Mouse (Mus musculus) brain, embryonic 14.5 days (tissue): ENCODE results near the gene Tnfsf12. TPM values are rescaled to one million over a fixed set of nuclear protein-coding genes. Genes with fewer than 3 reads are reported as not detected.
"Not testable (repeated sequence)": the region's sequence is repeated elsewhere in the genome, so short reads cannot be mapped to it uniquely, and the experiment has no call there.

Experiments used
- DNase-seq: peaks from one replicate; pipeline ENCODE4 v3.0.0-alpha.2; 2011; ENCODE audit warnings: low read depth
- CTCF ChIP-seq: fragments of 200-500 bp; IDR thresholded peaks from 2 replicates; pipeline ENCODE4 v1.5.1; 2012; ENCODE audit warnings: inconsistent platforms, mild to moderate bottlenecking, moderate library complexity, borderline replicate concordance; ENCODE audit not compliant: insufficient read depth, insufficient read length; ENCODE audit errors: extremely low read depth
- POLR2A ChIP-seq: fragments of 200-500 bp; IDR thresholded peaks from 2 replicates; pipeline ENCODE4 v1.6.1; 2012; ENCODE audit warnings: mild to moderate bottlenecking, inconsistent platforms, borderline replicate concordance; ENCODE audit not compliant: poor library complexity, insufficient read depth, insufficient read length, severe bottlenecking; ENCODE audit errors: extremely low read depth
- polyA plus RNA-seq: library from polyadenylated mRNA; depleted of rRNA; stranded (reverse); fragments of >200 nt; gene quantifications from 2 replicates; pipeline ENCODE4 v1.2.3, GENCODE M21; 2012

The Tnfsf12 gene
- polyA plus RNA-seq, 1 experiment, result 6.0 TPM

DNA sequence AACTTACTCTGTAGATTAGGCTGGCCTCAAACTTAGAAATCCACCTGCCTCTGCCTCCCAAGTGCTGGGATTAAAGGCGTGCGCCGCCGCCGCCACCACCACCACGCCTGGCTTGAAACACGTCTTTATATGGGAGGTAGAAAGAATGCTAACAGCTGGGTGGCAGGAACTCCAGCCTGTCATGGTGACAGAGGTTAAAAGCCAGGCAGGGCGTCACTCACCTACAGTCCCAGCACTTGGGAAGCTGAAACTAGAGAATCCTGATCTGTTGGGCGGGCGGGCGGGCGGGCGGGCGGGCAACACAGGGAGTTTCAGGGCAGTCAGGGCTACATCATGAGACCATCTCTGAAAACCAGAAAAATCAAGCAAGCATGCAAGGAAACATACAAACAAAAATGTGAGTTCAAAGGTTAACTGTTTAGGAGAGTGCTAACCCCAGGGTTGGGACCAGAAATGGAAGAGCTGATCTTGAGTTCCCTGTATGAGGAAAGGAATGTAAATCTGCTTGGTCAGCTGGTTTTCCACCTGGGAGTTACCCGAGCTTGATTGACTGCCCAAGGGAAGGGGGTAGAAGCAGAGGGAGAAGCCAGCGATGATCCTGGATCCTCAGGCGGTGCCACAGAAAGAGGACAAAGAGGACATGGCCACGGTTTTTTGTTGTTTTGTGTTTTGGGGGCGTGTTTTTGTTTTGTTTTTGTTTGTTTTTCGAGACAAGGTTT, 17.5 kb upstream of the Tnfsf12 start:
- no peak for DNase-seq
- TF ChIP-seq POLR2A (no peak), CTCF (no peak)

DNA sequence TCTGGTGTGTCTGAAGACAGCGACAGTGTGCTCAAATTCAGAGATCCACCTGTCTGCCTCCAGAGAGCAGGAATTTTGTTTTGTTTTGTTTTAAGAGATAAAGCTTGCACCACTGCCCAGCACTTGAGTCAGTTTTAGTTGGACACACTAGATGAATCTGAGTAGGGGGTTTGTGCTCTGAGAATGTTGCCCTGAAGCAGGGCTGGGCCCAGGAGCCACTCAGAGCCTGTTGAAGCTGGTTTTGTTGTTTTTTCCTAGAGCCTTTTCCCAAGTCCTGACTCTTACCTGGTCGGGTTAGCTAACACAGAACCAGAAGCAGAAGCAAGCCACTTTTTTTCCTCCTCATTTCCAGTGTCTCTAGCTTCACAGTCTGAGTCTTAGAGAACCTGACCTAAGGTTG, 15.4 kb upstream of the Tnfsf12 start:
- TF ChIP-seq CTCF, result no peak
- no peak for TF ChIP-seq POLR2A
- DNase-seq, result no peak

DNA sequence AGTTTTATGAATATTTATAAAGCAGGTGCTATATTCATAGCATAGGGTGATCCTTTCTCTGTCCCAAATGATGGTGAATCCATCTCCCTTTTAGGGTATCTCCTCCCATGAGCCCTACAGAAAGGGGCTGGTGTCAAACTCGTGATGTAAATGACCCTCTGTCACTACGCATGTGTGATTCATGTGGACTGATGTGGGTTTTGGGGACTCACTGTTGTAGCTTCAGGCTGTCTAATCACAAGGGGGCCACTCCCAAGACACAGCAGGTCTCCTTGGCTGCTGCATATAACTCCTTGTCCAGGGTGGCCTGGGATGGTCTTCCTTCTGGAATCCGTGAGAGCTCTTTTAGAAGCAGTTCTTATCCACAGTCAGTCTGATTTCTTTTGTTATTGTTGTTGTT, 14.8 kb upstream of the Tnfsf12 start:
- TF ChIP-seq CTCF (no peak), POLR2A (no peak)

DNA sequence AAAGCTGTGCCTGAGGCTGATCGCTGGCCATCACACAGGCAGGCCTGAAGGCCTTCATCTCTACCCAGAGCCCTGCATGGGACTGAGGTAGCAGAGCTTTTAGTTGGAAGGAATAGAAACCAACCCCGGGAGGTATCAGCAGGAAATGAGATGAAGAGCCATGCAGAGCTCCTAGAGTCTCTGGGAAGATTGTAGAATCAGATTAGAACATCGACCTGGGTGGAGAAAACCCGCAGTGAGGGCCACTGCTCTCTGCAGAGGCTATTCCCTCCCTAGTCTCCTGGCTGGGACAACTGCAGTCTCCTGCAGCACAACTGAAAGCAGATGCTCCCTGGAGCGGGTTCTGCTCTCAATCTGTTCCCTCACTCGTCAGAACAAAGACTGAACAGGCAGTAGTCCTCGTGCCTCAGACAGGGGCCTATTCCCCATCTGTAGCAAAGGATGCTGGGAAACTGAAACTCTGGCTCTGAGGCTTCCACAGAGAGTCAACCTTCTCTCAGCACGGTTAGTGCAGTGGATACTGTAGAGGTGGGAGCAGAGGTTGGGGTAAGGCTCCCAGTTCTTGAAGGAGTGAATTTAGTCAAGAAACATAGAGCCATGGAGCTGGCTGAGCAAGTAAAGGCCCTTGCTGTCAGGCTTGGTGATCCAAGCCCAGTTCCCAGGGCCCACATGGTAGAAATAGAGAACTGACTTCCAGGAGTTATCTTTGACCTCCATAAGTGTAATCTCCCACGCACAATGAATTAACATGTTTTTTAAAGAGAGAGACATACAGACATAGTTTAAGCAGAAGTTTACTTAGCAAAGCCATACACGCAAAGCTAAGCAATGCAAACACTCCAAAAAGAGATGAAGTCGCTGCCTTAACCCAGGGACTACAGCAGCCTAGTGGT, 14.2 kb upstream of the Tnfsf12 start:
- DNase-seq, result peak; percentile 35

More for the DNA sequence above, 14.8 kb upstream of the Tnfsf12 start:
- DNase-seq, result no peak

DNA sequence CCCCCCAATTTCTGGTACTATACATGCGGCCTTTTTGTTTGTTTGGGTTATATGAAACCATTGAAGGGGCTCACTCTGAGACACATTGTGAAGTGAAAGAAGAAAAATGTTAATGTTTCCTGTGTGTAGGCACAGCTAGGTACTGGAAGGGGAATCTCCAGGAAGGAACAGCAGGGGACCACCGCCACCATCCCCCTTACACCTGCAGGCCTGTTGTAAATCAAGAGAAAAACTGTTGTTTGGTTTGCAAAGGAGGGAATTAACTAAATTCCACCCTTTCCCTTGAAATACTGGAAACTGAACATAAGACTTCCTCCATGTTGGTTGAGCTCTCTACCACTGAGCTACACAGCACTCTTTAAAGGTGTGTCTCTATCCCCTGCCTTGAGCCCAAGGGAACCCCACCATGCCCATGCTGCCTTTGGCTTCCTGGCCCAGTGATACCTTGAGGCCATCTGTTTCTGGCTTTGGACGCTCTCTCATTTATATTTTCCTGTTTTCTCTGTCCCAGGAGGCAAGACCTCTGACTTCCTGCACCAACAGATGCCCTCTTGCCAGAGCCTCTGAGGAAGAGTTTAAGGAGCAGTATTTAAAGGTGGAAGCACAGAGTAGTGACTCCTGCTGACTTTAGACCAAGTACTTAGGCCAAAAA, 13.1 kb upstream of the Tnfsf12 start:
- TF ChIP-seq POLR2A, result no peak
- TF ChIP-seq CTCF, result no peak
- no peak for DNase-seq

More for the DNA sequence above, 14.2 kb upstream of the Tnfsf12 start:
- TF ChIP-seq CTCF (no peak), POLR2A (no peak)

DNA sequence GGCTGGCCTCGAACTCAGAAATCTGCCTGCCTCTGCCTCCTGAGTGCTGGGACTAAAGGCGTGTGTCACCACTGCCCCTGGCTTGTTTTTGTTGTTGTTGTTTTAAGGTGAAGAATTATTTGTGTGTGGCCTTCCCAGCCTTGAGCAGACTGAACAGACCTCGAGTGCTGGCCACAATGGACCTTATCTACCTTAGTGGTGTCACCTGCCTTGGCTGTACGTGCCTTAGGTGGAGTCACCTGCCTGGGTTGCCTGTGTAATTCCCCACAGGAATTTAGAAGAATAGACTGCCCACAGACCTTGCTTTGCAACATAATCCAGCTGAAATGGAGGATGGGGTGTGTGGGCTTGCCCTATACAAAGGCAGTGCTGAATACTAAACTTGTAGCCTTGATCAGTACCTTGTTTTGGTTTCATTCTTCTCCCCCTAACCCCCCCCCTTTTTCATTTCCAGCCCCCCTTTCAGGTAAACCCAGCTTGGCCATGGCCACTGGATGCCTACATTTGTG, 12.3 kb upstream of the Tnfsf12 start:
- TF ChIP-seq POLR2A, result no peak
- DNase-seq, result no peak

DNA sequence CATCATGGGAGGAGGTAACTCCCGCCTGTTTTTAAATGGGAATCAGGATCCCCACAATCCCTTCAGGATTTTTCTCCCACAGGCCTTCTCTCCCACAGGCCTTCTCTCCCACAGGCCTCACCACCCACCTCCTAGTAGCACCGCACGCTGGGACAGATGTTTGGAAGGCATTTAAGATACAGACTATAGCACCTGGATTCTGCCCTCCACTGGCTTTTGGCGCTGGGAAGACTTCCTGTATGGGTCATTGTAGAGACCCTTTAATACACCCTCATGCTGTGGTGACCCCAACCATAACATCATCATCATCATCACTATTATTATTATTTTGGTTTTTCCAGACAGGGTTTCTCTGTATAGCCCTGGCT, 11.8 kb upstream of the Tnfsf12 start:
- no peak for DNase-seq
- TF ChIP-seq CTCF (no peak), POLR2A (no peak)

DNA sequence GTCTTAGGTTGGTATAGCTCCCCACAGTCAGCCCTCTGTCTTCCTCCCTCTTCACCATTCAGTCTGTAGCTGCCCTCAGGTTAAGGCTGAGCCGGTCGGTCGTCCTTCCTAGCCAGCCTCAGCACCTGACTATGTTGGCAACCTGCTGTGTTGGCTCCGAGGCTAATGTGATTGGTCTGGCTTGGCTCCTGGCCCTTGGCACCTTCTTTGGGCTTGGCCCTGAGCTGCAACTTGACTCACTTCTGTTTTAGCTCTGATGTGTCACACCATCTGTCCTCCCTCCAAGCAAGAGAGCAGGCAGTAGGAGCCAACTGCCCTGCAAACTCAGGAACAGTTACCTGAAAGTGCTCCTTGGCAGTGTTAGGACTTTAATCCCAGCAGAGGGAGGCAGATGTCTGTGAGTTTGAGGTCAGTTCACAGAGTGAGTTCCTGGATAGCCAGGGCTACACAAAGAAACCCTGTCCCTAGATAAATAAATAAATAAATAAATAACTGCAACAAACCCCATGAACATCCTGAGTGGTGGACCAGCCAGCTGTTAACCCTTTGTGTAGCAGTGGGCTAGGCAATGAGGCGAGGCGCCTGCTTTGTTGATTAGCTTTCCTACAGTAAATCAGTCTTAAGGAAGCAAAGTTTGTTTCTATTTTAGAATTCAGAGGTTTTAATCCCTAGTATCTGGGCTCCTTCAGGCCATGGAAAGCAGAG, 11.3 kb upstream of the Tnfsf12 start:
- DNase-seq, result peak; percentile 62
- TF ChIP-seq CTCF (no peak), POLR2A (no peak)

DNA sequence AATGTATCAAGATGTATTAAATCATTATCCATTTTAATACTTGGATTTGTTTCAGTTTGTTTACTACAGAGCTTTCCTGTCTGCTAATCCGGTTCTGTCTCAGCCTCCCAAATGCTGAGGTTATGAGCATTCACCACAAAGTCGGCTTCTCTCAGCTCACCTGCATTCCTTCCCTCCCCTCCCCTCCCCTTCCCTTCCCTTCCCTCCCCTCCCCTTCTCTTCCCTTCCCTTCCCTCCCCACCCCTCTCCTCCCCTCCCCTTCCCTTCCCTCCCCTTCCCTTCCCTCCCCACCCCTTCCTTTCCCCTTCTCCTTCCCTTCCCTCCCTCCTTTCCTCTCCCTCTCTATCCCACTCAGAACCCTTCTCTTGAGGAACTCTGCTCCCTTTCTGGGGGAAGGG, 9.0 kb upstream of the Tnfsf12 start:
- TF ChIP-seq CTCF, result no peak
- TF ChIP-seq POLR2A, result no peak
- no peak for DNase-seq

DNA sequence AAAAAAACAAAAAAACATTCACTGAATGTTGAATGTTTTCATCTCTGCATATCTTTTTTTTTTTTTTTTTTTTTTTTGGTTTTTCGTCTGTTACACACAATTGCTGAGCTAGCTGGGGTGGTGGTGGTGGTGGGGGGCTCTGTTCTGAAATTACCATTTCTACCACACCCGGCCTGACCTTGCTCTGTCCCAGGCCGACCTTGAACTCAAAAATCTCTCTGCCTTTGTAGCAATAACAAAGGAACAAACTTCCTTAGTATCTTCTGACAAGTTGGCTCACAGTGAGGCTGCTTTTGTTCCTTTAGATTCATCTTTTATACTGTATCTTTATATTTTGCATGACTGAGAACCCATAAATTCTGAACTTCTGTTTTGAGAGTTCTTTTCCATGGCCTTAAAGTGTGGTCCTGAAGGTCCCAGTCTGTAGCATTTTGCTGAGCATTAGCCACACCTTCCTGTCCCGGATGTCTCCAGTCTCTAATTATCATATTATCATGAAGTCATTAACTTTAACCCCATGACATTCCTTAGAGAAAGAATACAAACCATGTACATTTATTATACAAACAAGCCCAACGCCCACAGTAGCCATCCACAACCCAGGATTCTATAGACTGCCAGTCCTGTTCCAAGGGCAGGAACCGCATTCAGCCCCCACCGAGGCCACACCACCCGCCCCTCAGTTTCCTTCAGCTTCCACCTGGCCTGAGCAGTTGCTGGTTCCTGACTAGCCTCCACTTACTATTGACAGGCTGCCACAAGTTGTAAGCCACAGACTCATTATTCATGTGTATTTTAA, 8.4 kb upstream of the Tnfsf12 start:
- TF ChIP-seq POLR2A, result no peak
- no peak for DNase-seq

DNA sequence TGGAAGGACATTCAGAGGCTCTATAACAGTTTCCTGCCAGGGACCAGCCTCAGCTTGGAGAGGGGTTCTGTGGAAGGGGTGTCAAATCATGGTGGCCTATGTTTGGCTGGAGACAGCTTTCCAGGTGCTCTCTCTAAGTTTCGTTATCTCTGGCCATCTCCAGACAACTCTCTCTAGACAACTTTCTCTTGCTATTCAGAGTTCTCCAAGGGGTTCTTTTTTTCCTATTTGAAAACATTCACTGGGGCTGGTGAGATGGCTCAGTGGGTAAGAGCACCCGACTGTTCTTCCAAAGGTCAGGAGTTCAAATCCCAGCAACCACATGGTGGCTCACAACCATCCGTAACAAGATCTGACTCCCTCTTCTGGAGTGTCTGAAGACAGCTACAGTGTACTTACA, 7.7 kb upstream of the Tnfsf12 start:
- not testable (repeated sequence) for DNase-seq

DNA sequence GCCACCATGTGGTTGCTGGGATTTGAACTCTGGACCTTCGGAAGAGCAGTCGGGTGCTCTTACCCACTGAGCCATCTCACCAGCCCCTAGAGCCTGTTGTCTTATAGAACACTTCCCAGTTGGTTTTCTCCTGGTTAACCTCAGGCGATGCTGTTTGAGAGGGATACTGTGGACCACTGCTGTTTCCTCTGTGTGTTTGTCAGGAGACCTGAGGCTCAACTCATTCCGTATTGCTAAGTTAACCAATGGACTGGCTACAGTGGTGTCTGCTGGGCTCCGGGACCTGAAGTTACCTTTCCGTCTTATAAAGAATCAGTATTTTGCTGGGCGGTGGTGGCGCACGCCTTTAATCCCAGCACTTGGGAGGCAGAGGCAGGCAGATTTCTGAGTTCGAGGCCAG, 7.2 kb upstream of the Tnfsf12 start:
- DNase-seq, result not testable (repeated sequence)
